Mouse (Mus musculus): Measurements from ENCODE around the gene Ppib. TPM values are rescaled to one million over a fixed set of nuclear protein-coding genes. Genes with fewer than 3 reads are reported as not detected.

The Ppib gene
- 835 and 861 TPM in 2 replicates for polyA plus RNA-seq (2015; fragmentation: Nextera tagmentation; extraction: Ambion mirVana)

DNA sequence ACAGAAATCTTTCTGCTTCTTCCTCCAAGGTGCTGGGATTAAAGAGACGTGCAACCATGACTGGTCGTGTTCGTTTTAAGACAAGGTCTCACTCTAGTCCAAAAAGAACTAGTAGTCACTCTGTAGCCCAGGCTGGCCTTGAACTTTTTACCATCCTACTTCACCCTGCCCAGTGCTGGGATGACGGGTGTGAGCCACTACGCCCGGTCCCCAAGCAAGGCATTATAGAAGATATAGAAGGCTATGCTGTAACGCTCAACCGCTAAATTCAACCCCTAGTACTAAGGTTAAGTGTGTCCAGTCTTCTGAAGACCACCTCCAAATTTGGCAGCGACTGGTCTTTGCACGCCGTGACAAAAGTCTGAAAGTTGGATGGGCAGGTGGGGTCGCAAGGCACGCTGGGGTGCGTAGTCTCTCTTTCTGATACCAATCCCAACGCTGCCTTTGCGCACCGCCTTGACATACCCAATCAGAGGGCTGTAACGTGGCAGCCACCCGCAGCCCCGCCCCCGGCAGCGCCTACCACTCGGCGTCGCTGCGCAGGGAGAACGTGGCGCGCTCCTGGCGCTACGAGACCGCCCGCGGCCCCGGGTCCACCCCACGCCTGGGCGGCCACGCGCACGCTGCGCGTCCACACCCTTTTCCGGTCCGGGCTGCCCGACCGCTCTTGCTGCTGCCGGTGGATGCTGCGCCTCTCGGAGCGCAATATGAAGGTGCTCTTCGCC lies at the start of gene Ppib:
Gene Ppib (plus strand): TSS at position 640 of the 725 bp plus-strand sequence.
- H3K27ac ChIP-seq (ENCODE audit: low read length): peak within 1 kb of the TSS; percentile 80
- WGBS: under 1% methylated on average over 51 of the region's 51 CpGs
- H3K9me3 ChIP-seq (replicated peaks; ENCODE audit: control insufficient read depth, low read length): no peaks in the 10 kb centered on the region
- no peaks in the 10 kb centered on the region for H3K27me3 ChIP-seq (ENCODE audit: control insufficient read depth, insufficient read depth, low read length)
- H3K4me3 ChIP-seq (replicated peaks; ENCODE audit: low read length): peak within 1 kb of the TSS; percentile 83
- peak within 1 kb of the TSS; percentile 81 for H3K9ac ChIP-seq (ENCODE audit: low read length)
- peaks cover 12% of the 10 kb centered on the region for H3K4me1 ChIP-seq (ENCODE audit: control insufficient read depth, insufficient read depth, low read length)
- peak within 1 kb of the TSS; percentile 83 for H3K4me2 ChIP-seq (ENCODE audit: low read depth, low read length)
- H3K36me3 ChIP-seq (ENCODE audit: control insufficient read depth, insufficient read depth, low read length): peaks cover 7% of the 10 kb centered on the region; the same call in 1 of the 2 replicates
- ATAC-seq (ENCODE audit: insufficient read depth, low FRiP score): peak; percentile 99

DNA sequence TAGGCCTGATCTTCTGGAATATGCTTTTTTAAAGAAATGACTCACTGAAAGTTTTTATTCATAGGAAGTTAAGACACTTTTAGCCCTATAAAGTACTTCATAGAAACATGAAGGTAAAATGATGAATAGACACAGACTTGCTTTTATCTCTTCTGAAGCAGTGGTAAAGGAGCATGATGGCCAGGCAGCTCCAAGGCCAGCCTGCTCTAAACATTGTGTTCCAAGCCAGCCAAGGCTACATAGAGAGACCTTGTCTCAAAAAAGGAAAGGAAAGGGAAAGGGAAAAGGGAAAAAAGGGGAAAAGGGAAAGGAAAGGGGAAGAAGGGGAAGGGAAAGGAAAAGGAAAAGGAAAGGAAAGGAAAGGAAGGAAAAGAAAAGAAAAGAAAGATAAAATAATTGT lies 39.4 kb upstream of the Ppib start:
- Histone ChIP-seq H3K9me3 (replicated peaks; ENCODE audit: control insufficient read depth, low read length) (no peaks in the 10 kb centered on the region), H3K4me1 (ENCODE audit: control insufficient read depth, insufficient read depth, low read length) (no peaks in the 10 kb centered on the region), H3K27me3 (ENCODE audit: control insufficient read depth, insufficient read depth, low read length) (no peaks in the 10 kb centered on the region), H3K9ac (ENCODE audit: low read length) (no peak overlapping the region), H3K27ac (ENCODE audit: low read length) (no peak overlapping the region), H3K4me2 (ENCODE audit: low read depth, low read length) (no peak overlapping the region), H3K4me3 (replicated peaks; ENCODE audit: low read length) (no peak overlapping the region), H3K36me3 (ENCODE audit: control insufficient read depth, insufficient read depth, low read length) (no peaks in the 10 kb centered on the region)
- ATAC-seq (ENCODE audit: insufficient read depth, low FRiP score): no peak

DNA sequence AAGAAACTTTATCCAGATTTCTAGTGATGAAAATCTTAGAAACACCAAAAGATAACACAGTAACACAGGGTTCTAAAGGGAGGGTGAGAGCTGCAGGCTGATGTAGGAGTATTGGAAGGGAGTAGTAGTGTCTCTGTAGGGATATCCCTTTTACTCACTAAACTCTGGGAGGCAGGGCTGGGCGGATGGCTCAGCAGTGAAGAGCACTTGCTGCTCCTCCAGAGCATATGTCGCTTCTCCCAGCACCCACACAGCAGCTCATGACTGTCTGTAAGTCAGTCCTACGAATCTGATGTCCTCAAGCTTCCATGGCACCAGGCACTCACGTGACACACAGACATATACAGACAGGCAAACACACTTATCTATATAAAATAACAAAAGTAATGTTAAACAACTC lies 21.9 kb upstream of the Ppib start:
- H3K4me1 ChIP-seq (ENCODE audit: control insufficient read depth, insufficient read depth, low read length): no peaks in the 10 kb centered on the region
- WGBS: 82% methylated on average over 4 of the region's 4 CpGs
- H3K9me3 ChIP-seq (replicated peaks; ENCODE audit: control insufficient read depth, low read length): no peaks in the 10 kb centered on the region
- no peak for ATAC-seq (ENCODE audit: insufficient read depth, low FRiP score)
- no peaks in the 10 kb centered on the region for H3K27me3 ChIP-seq (ENCODE audit: control insufficient read depth, insufficient read depth, low read length)
- 0 out of 2 replicates have a peak, but pooled peaks cover 3% of the 10 kb centered on the region for H3K36me3 ChIP-seq (ENCODE audit: control insufficient read depth, insufficient read depth, low read length)
- no peak overlapping the region for H3K4me2 ChIP-seq (ENCODE audit: low read depth, low read length)
- no peak overlapping the region for H3K9ac ChIP-seq (ENCODE audit: low read length)
- H3K4me3 ChIP-seq (replicated peaks; ENCODE audit: low read length): no peak overlapping the region
- no peak overlapping the region for H3K27ac ChIP-seq (ENCODE audit: low read length)

DNA sequence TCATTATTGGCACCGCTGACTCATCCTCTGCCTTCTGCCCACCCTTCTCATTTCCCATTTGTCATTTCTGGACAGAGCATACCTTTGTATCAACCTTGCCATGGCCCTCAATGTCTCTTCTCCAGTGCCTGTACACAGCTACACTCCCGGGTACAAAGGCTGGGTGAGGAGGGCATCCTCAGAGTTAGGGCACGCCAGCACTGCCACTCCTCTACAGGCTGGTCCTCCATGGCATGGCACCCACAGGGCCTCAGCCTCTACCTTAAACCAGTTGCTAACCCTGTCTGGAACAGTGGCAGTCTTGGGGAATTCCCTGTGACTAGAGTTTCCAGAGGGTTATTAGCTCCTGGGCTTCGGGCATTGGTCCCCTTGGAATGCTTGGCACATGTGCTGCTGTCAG lies 21.4 kb upstream of the Ppib start:
- 90% methylated on average over 4 of the region's 4 CpGs for WGBS
- no peak for ATAC-seq (ENCODE audit: insufficient read depth, low FRiP score)

DNA sequence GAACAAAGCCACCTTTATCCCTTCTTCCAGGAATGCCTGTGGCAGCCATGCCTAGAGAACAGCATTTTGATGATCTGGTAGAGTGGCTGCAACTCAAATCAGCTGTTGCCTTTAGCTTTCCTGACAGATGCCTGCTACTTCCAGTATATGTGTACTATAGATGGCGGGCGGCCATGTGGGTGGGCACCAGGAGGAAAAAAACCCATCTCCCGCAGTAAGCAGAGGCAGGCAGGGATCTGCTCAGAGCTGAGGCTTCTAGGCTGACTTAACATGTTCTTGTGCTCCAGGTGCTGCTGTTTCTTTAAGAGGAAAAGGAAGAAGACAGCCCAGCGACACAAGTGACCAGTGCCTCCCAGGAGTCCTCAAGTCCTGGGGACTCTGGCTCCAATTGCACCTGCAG lies 20.7 kb upstream of the Ppib start:
- Histone ChIP-seq H3K9me3 (replicated peaks; ENCODE audit: control insufficient read depth, low read length) (no peaks in the 10 kb centered on the region), H3K4me3 (replicated peaks; ENCODE audit: low read length) (no peak overlapping the region), H3K27ac (ENCODE audit: low read length) (no peak overlapping the region), H3K4me1 (ENCODE audit: control insufficient read depth, insufficient read depth, low read length) (no peaks in the 10 kb centered on the region), H3K4me2 (ENCODE audit: low read depth, low read length) (no peak overlapping the region), H3K27me3 (ENCODE audit: control insufficient read depth, insufficient read depth, low read length) (no peaks in the 10 kb centered on the region), H3K36me3 (ENCODE audit: control insufficient read depth, insufficient read depth, low read length) (no peaks in the 10 kb centered on the region), H3K9ac (ENCODE audit: low read length) (no peak overlapping the region)
- 85% methylated on average over 4 of the region's 4 CpGs for WGBS
- ATAC-seq (ENCODE audit: insufficient read depth, low FRiP score): no peak

More for the DNA sequence above, 21.4 kb upstream of the Ppib start:
- Histone ChIP-seq H3K27ac (ENCODE audit: low read length) (no peak overlapping the region), H3K36me3 (ENCODE audit: control insufficient read depth, insufficient read depth, low read length) (0 out of 2 replicates have a peak, but pooled peaks cover 3% of the 10 kb centered on the region), H3K27me3 (ENCODE audit: control insufficient read depth, insufficient read depth, low read length) (no peaks in the 10 kb centered on the region), H3K4me3 (replicated peaks; ENCODE audit: low read length) (no peak overlapping the region), H3K9me3 (replicated peaks; ENCODE audit: control insufficient read depth, low read length) (no peaks in the 10 kb centered on the region), H3K9ac (ENCODE audit: low read length) (no peak overlapping the region), H3K4me2 (ENCODE audit: low read depth, low read length) (no peak overlapping the region), H3K4me1 (ENCODE audit: control insufficient read depth, insufficient read depth, low read length) (no peaks in the 10 kb centered on the region)

DNA sequence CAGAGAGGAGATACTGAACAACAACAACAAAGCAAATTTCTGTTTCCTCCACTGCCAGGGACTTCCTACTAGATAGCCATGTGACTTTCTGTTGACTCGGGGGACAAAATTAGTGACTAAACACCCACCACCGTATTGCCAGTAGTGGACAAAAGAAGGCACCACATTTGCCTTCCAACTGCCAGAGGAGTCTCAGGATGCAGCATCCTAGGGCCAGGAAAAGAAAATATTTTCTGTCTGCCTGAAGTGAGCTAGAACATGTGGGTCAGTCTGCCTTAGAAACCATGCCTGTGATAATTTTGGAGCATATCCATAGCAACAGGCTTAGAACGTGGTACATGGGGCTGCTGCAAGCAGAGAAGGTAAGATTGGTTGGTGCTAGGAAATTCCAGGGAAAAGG lies 19.2 kb upstream of the Ppib start:
- no peak overlapping the region for H3K4me2 ChIP-seq (ENCODE audit: low read depth, low read length)
- H3K9me3 ChIP-seq (replicated peaks; ENCODE audit: control insufficient read depth, low read length): no peaks in the 10 kb centered on the region
- H3K27ac ChIP-seq (ENCODE audit: low read length): no peak overlapping the region
- H3K9ac ChIP-seq (ENCODE audit: low read length): no peak overlapping the region
- no peak for ATAC-seq (ENCODE audit: insufficient read depth, low FRiP score)
- WGBS: 86% methylated on average over 3 of the region's 3 CpGs
- no peaks in the 10 kb centered on the region for H3K36me3 ChIP-seq (ENCODE audit: control insufficient read depth, insufficient read depth, low read length)
- no peaks in the 10 kb centered on the region for H3K4me1 ChIP-seq (ENCODE audit: control insufficient read depth, insufficient read depth, low read length)
- H3K4me3 ChIP-seq (replicated peaks; ENCODE audit: low read length): no peak overlapping the region
- no peaks in the 10 kb centered on the region for H3K27me3 ChIP-seq (ENCODE audit: control insufficient read depth, insufficient read depth, low read length)

DNA sequence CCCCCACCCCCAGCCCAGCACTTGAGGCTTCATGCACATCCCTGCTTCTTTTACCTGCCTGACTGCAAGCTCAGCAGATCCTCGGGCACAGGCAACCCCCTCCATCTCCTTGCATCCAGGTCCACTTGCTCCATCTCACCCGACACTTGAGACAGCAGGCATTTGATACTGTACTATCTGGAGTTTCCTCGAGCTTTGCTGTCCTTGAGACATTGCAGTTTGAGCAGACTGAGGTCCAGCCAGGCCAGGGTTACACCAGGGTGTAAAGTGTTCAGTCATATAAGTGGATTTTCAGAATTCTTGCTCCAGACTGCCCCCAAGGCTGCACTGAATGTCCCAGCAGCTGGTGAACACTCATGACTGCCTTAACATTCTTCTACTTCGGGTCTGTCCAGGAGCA lies 17.7 kb upstream of the Ppib start:
- Histone ChIP-seq H3K36me3 (ENCODE audit: control insufficient read depth, insufficient read depth, low read length) (no peaks in the 10 kb centered on the region), H3K9ac (ENCODE audit: low read length) (no peak overlapping the region), H3K4me2 (ENCODE audit: low read depth, low read length) (no peak overlapping the region), H3K27me3 (ENCODE audit: control insufficient read depth, insufficient read depth, low read length) (no peaks in the 10 kb centered on the region), H3K4me3 (replicated peaks; ENCODE audit: low read length) (no peak overlapping the region), H3K9me3 (replicated peaks; ENCODE audit: control insufficient read depth, low read length) (no peaks in the 10 kb centered on the region), H3K27ac (ENCODE audit: low read length) (no peak overlapping the region), H3K4me1 (ENCODE audit: control insufficient read depth, insufficient read depth, low read length) (no peaks in the 10 kb centered on the region)
- no peak for ATAC-seq (ENCODE audit: insufficient read depth, low FRiP score)
- WGBS: 79% methylated on average over 4 of the region's 4 CpGs

DNA sequence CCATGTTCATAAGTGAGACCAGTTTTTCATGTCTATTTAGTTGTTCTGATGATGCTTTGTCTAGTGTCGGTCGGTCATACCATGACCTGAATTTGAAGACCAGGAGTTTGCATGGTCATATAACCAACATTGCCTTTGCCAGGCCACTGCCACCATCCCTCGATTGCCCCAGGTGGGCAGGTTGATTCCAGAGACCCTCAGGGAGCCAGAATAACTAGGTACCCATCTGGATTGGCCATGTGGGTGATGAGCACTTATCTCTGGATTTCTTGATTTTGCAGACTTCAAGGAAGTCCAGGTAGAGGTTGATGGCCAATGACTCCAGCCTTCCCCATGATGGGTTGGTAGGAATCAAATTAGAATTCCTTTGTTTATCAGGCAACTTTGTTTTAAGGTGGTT lies 16.8 kb upstream of the Ppib start:
- no peak for ATAC-seq (ENCODE audit: insufficient read depth, low FRiP score)
- no peak overlapping the region for H3K9ac ChIP-seq (ENCODE audit: low read length)
- no peak overlapping the region for H3K4me3 ChIP-seq (replicated peaks; ENCODE audit: low read length)
- 96% methylated on average over 3 of the region's 3 CpGs for WGBS
- H3K36me3 ChIP-seq (ENCODE audit: control insufficient read depth, insufficient read depth, low read length): no peaks in the 10 kb centered on the region
- no peaks in the 10 kb centered on the region for H3K4me1 ChIP-seq (ENCODE audit: control insufficient read depth, insufficient read depth, low read length)
- no peaks in the 10 kb centered on the region for H3K9me3 ChIP-seq (replicated peaks; ENCODE audit: control insufficient read depth, low read length)
- H3K4me2 ChIP-seq (ENCODE audit: low read depth, low read length): no peak overlapping the region
- no peaks in the 10 kb centered on the region for H3K27me3 ChIP-seq (ENCODE audit: control insufficient read depth, insufficient read depth, low read length)
- H3K27ac ChIP-seq (ENCODE audit: low read length): no peak overlapping the region

DNA sequence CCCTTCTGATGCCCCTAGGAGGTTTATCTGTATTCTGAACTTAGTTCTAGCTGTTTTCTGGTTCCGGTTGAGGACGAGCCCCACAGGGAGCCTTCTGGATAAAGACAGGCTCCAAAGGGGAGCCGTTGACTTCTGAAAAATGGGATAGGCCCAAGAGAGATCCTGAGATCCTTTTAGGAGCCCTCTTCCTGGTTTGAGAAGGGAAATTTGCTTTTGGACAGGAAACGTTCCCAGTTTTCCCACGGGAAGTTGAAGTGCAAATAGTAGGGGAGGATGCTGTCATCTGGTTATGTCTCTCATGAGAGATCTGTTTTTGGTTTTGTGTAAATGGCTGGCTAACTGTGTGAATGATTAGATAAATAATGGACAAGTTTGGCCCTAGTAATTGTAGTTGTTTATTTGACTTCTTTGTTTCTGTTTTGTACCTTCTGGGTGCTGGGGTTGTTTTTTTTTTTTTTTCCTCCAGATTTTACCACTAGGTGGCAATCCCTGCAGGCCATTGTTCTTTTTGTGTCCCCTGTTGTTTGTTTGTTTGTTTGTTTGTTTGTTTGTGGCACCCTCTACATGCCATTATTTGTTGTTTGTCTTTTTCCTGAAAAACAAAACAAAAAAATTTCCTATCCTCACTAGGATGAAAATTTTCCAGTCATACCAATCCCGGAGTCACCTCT lies 10.0 kb upstream of the Ppib start:
- no peaks in the 10 kb centered on the region for H3K36me3 ChIP-seq (ENCODE audit: control insufficient read depth, insufficient read depth, low read length)
- 68% methylated on average over 6 of the region's 6 CpGs for WGBS
- H3K4me1 ChIP-seq (ENCODE audit: control insufficient read depth, insufficient read depth, low read length): no peaks in the 10 kb centered on the region
- no peak overlapping the region for H3K4me3 ChIP-seq (replicated peaks; ENCODE audit: low read length)
- H3K27me3 ChIP-seq (ENCODE audit: control insufficient read depth, insufficient read depth, low read length): no peaks in the 10 kb centered on the region
- no peak overlapping the region for H3K4me2 ChIP-seq (ENCODE audit: low read depth, low read length)
- no peak overlapping the region for H3K9ac ChIP-seq (ENCODE audit: low read length)
- no peak overlapping the region for H3K27ac ChIP-seq (ENCODE audit: low read length)
- no peak for ATAC-seq (ENCODE audit: insufficient read depth, low FRiP score)
- H3K9me3 ChIP-seq (replicated peaks; ENCODE audit: control insufficient read depth, low read length): no peaks in the 10 kb centered on the region

Measured in stomach, embryonic 16.5 days (tissue).